Mouse (Mus musculus) neural tube, embryonic 13.5 days (tissue): ENCODE measurements around the gene Thbd. TPM values are rescaled to one million over a fixed set of nuclear protein-coding genes. Genes with fewer than 3 reads are reported as not detected.

Experiments
- ATAC-seq: fragments of 200-750 bp; cut with Nextera tagmentation; 2 replicates; pipeline ENCODE4 v1.8.0; 2017; ENCODE audit warnings: low read depth, mild to moderate bottlenecking, moderate TSS enrichment, moderate library complexity
- H3K27ac ChIP-seq: fragments of 300-500 bp; sonication (generic); replicated peaks from 2 replicates; pipeline ENCODE4 v1.5.1; 2015; ENCODE audit warnings: moderate library complexity, mild to moderate bottlenecking, inconsistent platforms
- H3K27me3 ChIP-seq: fragments of 300-500 bp; sonication (generic); 2 replicates; pipeline ENCODE4 v1.6.1; 2015; ENCODE audit warnings: mild to moderate bottlenecking, inconsistent platforms
- H3K36me3 ChIP-seq: fragments of 300-500 bp; sonication (generic); 2 replicates; pipeline ENCODE4 v1.6.1; 2015; ENCODE audit warnings: mild to moderate bottlenecking, inconsistent platforms
- H3K4me1 ChIP-seq: fragments of 300-500 bp; sonication (generic); replicated peaks from 2 replicates; pipeline ENCODE4 v1.6.1; 2015; ENCODE audit warnings: inconsistent platforms
- H3K4me2 ChIP-seq: fragments of 300-500 bp; sonication (generic); 2 replicates; pipeline ENCODE4 v1.6.1; 2015; ENCODE audit warnings: inconsistent platforms, mild to moderate bottlenecking, moderate library complexity
- H3K4me3 ChIP-seq: fragments of 300-500 bp; sonication (generic); 2 replicates; pipeline ENCODE4 v1.5.1; 2015; ENCODE audit warnings: mild to moderate bottlenecking, inconsistent platforms
- H3K9ac ChIP-seq: fragments of 300-500 bp; sonication (generic); 2 replicates; pipeline ENCODE4 v1.6.1; 2015; ENCODE audit warnings: moderate library complexity, mild to moderate bottlenecking, inconsistent platforms
- H3K9me3 ChIP-seq: fragments of 300-500 bp; sonication (generic); 2 replicates; pipeline ENCODE4 v1.6.1; 2016; ENCODE audit warnings: inconsistent platforms
- WGBS: fragments of 180-500 bp; shearing (Covaris S2); methylation state at CpG from one replicate; pipeline ENCODE4 v1.1.7; 2015; 5-methylcytosine and 5-hydroxymethylcytosine counted together
- polyA plus RNA-seq: library from polyadenylated mRNA; unstranded; fragments of >200 nt; fragmentation: Nextera tagmentation; extraction: Ambion mirVana; gene quantifications from 2 replicates; pipeline ENCODE4 v1.2.1, GENCODE M21; 2015

Gene Thbd
- polyA plus RNA-seq, 1 experiment from 2014 or later, result 8.7 TPM

DNA sequence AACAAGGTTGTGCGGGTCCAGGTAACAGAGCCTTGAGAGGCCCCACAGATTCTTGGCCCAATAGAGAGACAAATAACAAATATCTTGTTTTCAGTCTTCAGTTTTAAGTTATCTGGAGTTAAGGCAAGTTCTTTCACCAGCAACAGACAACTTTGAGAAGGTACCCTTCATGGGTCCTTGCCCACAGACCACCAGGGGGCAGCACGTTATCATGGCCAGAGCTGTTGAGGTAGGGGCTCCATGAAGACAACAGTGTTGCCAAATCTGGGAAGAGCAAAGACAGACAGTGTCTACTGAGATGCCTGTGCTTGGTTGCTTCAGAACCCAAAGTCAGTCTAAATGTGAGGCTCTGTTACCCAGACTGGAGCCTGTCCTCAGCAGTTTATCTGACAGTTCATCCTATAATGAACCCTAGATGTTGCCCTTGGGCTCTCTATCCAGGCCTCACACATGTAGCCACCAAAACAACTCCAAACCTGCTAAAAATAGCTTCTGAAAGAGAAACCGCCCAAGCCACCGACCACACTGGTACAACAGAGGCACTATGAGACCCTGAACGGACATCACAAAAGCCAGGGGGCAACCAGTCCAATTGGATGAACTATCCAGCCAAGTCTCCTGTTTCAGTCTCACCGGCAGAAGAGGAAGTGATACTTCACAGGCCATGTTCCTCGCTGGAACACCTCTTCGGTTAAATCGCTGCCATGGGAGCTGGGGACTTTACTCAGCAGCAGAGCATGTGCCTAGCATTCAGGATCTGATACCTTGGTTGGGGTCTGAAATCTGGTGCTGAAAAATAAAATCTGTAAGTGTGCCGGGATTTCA, 32.5 kb downstream of the Thbd start:
- no peak overlapping the region for H3K4me2 ChIP-seq
- no peaks in the 10 kb centered on the region for H3K9me3 ChIP-seq
- ATAC-seq, result no peak
- H3K27ac ChIP-seq, result no peak overlapping the region
- H3K9ac ChIP-seq, result no peak overlapping the region
- H3K4me3 ChIP-seq, result no peak overlapping the region
- 80% methylated on average over 10 of the region's 10 CpGs for WGBS
- no peaks in the 10 kb centered on the region for H3K36me3 ChIP-seq
- H3K27me3 ChIP-seq, result no peaks in the 10 kb centered on the region
- H3K4me1 ChIP-seq, result no peaks in the 10 kb centered on the region

DNA sequence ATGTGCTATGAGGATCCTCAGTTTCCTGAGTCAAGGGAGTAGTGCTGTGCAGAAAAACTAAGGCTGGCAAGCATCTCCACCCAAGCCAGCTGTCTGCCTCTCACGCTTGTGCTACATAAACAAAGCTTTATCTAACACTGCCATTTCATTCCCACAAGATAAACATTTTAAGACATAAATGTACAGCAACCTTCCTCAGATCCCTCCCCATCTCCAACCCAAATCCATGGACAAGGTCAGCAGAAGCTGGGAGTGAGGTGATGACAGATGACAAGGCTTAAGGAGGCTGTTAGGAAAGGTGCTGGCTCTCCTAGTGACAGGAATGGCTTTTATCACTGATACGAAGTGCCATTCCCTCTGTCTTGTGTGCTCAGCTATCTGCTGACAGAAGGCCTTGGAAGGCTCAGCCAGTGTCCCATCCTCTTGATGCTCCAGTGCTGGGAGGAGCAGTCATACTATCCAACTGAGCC, 34.4 kb downstream of the Thbd start:
- H3K9me3 ChIP-seq, result no peaks in the 10 kb centered on the region
- no peak overlapping the region for H3K27ac ChIP-seq
- no peak overlapping the region for H3K4me3 ChIP-seq
- H3K4me2 ChIP-seq, result no peak overlapping the region
- no peak for ATAC-seq
- H3K4me1 ChIP-seq, result no peaks in the 10 kb centered on the region
- WGBS, result 82% methylated on average over 2 of the region's 2 CpGs
- no peaks in the 10 kb centered on the region for H3K36me3 ChIP-seq
- H3K9ac ChIP-seq, result no peak overlapping the region
- no peaks in the 10 kb centered on the region for H3K27me3 ChIP-seq

DNA sequence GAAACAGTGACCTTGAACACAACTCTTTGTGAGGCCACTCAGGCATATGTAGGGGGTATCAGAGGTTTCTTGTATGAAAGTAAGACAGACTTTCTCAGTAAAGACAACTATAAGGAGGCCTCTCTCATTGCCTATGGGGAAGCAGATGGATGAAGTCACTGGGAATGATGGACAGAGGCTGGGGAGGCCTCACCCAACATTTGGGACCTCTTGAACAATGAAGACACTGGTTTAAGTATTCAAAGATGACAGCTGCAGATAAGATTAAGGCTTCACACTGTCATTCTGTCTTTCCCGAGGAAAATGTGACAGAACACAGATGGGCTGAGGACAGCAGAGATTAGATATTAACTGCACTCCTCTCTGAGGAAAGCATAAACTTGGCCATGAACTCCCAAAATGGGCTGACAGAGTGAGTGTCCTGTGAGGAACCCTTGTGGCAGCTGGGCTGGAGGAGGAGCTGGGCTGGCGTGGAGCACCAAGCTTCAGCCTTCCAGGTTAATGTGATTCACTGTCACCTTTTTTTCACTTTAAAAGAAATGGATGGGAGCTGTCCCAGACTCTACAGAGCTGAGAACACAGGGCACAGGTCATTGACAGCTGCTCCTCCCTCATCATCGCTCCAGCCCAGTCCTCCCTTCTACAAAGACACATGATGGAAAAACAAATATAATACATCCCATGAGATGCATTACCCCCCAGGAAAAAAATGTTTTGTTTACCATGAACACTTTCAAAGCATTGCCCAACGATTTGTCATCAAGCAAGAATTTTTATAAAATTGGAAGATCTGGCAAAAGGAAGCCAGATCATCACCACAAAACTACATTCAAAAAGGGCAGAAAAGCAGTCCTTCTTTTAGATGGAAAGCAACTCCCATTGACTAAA, 36.0 kb downstream of the Thbd start:
- no peak for ATAC-seq
- H3K36me3 ChIP-seq, result no peaks in the 10 kb centered on the region
- WGBS, result 75% methylated on average over 4 of the region's 4 CpGs
- H3K4me3 ChIP-seq, result no peak overlapping the region
- no peaks in the 10 kb centered on the region for H3K9me3 ChIP-seq
- H3K4me2 ChIP-seq, result no peak overlapping the region
- no peak overlapping the region for H3K27ac ChIP-seq
- no peaks in the 10 kb centered on the region for H3K4me1 ChIP-seq
- no peaks in the 10 kb centered on the region for H3K27me3 ChIP-seq
- H3K9ac ChIP-seq, result no peak overlapping the region

DNA sequence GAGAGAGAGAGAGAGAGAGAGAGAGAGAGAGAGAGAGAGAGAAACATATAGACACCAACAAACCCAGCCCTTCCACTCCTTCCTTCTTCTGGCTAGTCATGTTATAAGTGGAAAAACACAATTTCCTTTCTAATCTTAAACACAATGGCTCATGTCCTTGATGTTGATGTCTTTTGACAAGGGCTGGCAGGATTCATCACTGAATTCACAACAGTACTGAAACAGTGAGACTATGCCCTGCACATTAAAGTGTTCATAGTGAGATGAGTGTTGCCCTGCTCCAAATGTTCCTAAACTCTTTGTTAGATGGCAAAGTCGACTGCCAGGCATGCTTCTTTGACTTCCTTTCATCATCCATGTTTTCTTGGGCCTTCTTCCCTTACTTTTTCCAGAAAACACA, 42.8 kb downstream of the Thbd start:
- WGBS, result 49% methylated on average over 1 of the region's 1 CpGs
- no peaks in the 10 kb centered on the region for H3K36me3 ChIP-seq
- H3K4me3 ChIP-seq, result no peak overlapping the region
- no peaks in the 10 kb centered on the region for H3K4me1 ChIP-seq
- H3K9ac ChIP-seq, result no peak overlapping the region
- H3K27me3 ChIP-seq, result no peaks in the 10 kb centered on the region
- no peak for ATAC-seq
- no peak overlapping the region for H3K27ac ChIP-seq
- H3K9me3 ChIP-seq, result no peaks in the 10 kb centered on the region
- H3K4me2 ChIP-seq, result no peak overlapping the region

DNA sequence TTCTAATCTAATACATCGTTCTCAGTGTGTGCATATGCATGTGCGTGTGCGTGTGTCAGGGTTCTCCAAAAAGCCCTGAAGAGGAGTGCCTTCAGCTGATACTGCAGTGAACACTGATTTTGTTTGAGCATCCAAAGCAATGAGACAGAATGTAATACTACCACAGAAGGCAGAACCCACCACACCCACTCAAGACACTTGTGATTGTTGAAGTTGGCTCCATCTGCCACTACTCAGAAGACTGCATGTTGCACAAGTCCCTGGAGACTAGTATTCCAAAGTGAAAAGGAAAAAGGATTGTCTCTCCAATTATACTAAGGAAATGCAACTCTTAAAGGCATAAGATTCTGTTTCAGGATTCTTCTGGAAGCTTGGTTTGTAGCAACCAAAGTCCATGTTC, 43.5 kb downstream of the Thbd start:
- Histone ChIP-seq H3K4me2 (no peak overlapping the region), H3K4me1 (no peaks in the 10 kb centered on the region), H3K27me3 (no peaks in the 10 kb centered on the region), H3K36me3 (no peaks in the 10 kb centered on the region), H3K27ac (no peak overlapping the region), H3K4me3 (no peak overlapping the region), H3K9ac (no peak overlapping the region), H3K9me3 (no peaks in the 10 kb centered on the region)
- ATAC-seq, result no peak
- 96% methylated on average over 3 of the region's 3 CpGs for WGBS

DNA sequence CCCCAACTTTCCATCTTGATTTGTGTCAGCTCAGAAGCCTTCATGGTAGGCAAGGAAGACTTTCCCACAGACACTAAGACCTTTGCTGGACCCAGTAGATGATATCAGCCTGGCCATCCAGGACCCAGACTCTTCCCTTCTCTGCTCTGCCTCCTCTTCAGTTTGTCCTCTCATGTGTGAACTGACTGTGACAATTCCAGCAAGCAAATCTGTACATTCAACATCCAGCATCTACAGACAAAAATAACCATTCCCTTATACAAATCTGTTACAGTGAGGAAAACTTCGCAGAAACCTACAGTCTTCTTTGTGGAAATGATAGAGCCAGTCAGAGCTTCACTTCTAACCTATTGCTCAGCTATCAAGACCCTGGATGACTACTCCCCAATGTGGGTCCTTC, 50.8 kb downstream of the Thbd start:
- no peak overlapping the region for H3K4me2 ChIP-seq
- no peak overlapping the region for H3K9ac ChIP-seq
- no peaks in the 10 kb centered on the region for H3K9me3 ChIP-seq
- H3K27me3 ChIP-seq, result no peaks in the 10 kb centered on the region
- H3K27ac ChIP-seq, result no peak overlapping the region
- no peak for ATAC-seq
- 87% methylated on average over 1 of the region's 1 CpGs for WGBS
- H3K36me3 ChIP-seq, result no peaks in the 10 kb centered on the region
- H3K4me3 ChIP-seq, result no peak overlapping the region
- no peaks in the 10 kb centered on the region for H3K4me1 ChIP-seq

Other genes with a start within 250 kb of the Thbd start
- 1.7 and 2.9 TPM in 2 replicates for gene Sstr4, start 12.8 kb downstream of the Thbd start, polyA plus RNA-seq
- gene Cd93, start 35.4 kb upstream of the Thbd start, polyA plus RNA-seq, result 9.2 TPM in 2 replicates